Comparison of ENCODE assay signal across 15 mouse cellular contexts in genomic region chr1:172438621-172439020, GRCm38 (mm10).
"Had no signal": no experiment of that assay in that cellular context is flagged by ENCODE, and none has a peak within 500 bp of the region (broad histone marks: within the 10 kb centered on the region; RNA-seq: fewer than 3 reads in every experiment).

No protein-coding gene starts in this region.

- H3K4me1 ChIP-seq: stomach, embryonic 15.5 days had no signal

- H3K36me3 ChIP-seq: neural tube, embryonic 15.5 days; stomach, embryonic 15.5 days had no signal

- H3K27me3 ChIP-seq: neural tube, embryonic 15.5 days; stomach, embryonic 15.5 days had no signal

- H3K4me2 ChIP-seq: neural tube, embryonic 15.5 days; stomach, embryonic 15.5 days had no signal

- H3K9ac ChIP-seq: neural tube, embryonic 15.5 days; stomach, embryonic 15.5 days had no signal

- H3K4me3 ChIP-seq: neural tube, embryonic 15.5 days; stomach, embryonic 15.5 days had no signal

- H3K9me3 ChIP-seq: neural tube, embryonic 15.5 days; stomach, embryonic 15.5 days had no signal

- DNase-seq: retina, postnatal 1 day; right cerebral cortex, adult 18-20 months; right cerebral cortex, postnatal 14 days; right cerebral cortex, postnatal 25 days; right cerebral cortex, postnatal 4 days; spleen, adult 18-20 months; thymus, adult 18-20 months; thymus, adult 2 months; thymus, postnatal 14 days; thymus, postnatal 25 days; thymus, postnatal 36 days; thymus, postnatal 4 days had no signal

- H3K27ac ChIP-seq: neural tube, embryonic 15.5 days; stomach, embryonic 15.5 days; stomach, postnatal 0 days had no signal
